Mouse (Mus musculus): ENCODE measurements around the gene Actg1. TPM values are rescaled to one million over a fixed set of nuclear protein-coding genes. Genes with fewer than 3 reads are reported as not detected.

Actg1 gene
- polyA plus RNA-seq (2015; fragmentation: Nextera tagmentation; extraction: Ambion mirVana) = 3,229 and 3,555 TPM in 2 replicates

DNA sequence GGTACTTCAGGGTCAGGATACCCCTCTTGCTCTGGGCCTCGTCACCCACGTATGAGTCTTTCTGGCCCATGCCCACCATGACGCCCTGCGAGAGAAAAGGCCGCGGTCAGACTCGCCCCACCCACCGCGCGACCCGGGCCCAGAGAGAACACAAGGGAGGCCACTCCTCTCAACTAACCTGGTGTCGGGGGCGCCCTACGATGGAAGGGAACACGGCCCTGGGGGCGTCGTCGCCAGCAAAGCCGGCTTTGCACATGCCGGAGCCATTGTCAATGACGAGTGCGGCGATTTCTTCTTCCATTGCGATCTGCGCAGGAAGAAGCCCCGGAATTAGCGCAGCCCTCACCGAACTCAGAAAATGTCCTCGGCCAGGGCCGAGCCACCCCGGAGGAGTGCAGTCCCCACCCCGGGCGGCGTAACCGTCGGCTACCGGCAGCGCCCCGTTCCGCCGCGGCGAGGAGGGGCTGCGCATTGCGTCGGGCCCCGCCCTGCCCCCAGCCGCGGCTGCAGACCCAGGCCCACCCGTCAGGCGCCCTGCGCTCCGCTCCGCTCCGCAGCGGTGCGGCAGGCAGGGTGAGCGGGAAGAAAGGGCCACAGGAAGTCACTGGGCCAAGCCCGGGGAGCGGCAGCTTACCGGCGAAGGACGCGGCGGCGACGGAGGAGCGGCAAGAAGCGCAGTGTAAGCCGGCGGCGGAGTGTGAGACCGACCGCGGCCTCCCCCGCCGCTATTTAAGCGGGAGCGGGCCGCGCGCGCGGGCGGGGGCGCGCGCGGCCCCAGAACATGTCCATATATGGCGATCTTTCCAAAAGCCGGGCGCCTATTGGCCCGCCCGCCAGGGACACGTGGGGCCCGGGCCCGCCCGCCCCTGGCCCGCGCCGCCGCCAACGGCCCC lies at the start of gene Actg1:
Gene Actg1 (minus strand): TSS at position 752 of the 893 bp plus-strand sequence.
- Histone ChIP-seq H3K27ac (peak within 1 kb of the TSS; percentile 100), H3K36me3 (ENCODE audit: poor library complexity, severe bottlenecking) (peaks cover 27% of the 10 kb centered on the region), H3K4me2 (peak within 1 kb of the TSS; percentile 97), H3K9me3 (replicated peaks) (no peaks in the 10 kb centered on the region), H3K9ac (peak within 1 kb of the TSS; percentile 100), H3K27me3 (no peaks in the 10 kb centered on the region), H3K4me1 (peaks cover 53% of the 10 kb centered on the region), H3K4me3 (peak within 1 kb of the TSS; percentile 100)
- WGBS = 2% methylated on average over 90 of the region's 103 CpGs
- ATAC-seq = peak; percentile 83

DNA sequence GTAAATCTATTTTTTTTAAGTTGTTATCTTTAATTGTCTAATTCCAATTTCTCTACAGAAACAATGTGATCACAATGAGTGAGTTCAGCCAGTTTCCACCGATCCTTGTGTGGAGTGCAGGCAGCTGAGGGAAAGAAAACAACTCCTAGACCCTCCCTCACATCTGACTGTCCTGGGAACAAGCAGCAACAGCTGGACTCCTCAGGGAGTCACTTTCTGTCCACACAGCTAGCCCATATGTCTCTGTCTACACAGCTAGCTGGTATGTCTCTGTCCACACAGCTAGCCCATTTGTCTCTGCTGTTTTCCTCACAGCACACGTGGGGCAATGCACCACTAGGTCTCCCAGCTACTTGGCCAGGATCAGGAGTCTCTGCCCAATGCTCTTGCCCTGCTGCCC lies 49.3 kb upstream of the Actg1 start:
- Histone ChIP-seq H3K36me3 (ENCODE audit: poor library complexity, severe bottlenecking) (peaks cover 91% of the 10 kb centered on the region), H3K9me3 (replicated peaks) (no peaks in the 10 kb centered on the region), H3K27ac (no peak overlapping the region), H3K4me1 (no peaks in the 10 kb centered on the region), H3K4me2 (no peak overlapping the region), H3K4me3 (no peak overlapping the region), H3K27me3 (no peaks in the 10 kb centered on the region), H3K9ac (no peak overlapping the region)
- WGBS = 86% methylated on average over 2 of the region's 2 CpGs
- ATAC-seq = no peak

DNA sequence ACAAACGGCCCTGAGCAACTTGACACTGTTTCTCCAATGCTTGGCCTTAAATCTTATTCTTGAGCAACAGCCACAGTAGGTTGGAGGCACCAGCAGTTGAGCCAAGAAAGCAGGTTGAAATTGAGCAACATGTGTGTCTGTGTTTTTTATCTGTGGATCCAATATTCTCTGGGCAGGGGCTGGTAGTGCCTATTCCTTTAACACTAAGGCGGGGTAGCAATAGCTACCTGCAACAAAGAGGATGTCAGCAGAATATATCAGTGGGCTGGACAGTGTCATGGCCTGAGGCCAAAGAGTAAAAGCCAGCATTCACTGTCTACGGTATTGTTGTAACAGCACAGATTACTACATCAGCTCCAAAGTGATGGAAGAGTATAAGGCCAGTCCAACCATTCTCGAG lies 47.3 kb upstream of the Actg1 start:
- Histone ChIP-seq H3K9me3 (replicated peaks) (no peaks in the 10 kb centered on the region), H3K4me3 (no peak overlapping the region), H3K36me3 (ENCODE audit: poor library complexity, severe bottlenecking) (peaks cover 82% of the 10 kb centered on the region), H3K4me2 (no peak overlapping the region), H3K4me1 (no peaks in the 10 kb centered on the region), H3K9ac (no peak overlapping the region), H3K27me3 (no peaks in the 10 kb centered on the region), H3K27ac (no peak overlapping the region)
- ATAC-seq = no peak
- 87% methylated on average over 4 of the region's 4 CpGs for WGBS

DNA sequence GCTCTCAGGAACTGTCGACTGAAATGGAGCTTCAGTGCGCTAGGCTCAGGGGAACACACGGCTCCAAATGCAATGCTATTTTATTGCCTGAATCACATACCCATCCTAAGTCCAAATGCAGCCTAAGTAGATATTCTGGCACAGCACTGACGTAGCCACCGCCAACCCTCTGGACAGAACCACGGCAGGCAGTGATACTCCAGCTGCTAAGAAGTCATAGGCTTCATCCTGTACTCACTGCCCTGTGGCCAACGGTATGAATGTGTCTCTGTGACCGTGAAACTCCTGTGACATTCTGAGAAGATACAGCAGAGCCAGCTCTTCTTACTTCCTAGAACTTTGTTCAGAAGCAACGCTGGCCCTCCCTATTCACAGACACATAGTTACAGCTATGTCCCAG lies 40.2 kb upstream of the Actg1 start:
- H3K27me3 ChIP-seq = no peaks in the 10 kb centered on the region
- ATAC-seq = no peak
- no peak overlapping the region for H3K9ac ChIP-seq
- no peak overlapping the region for H3K27ac ChIP-seq
- H3K4me3 ChIP-seq = no peak overlapping the region
- no peaks in the 10 kb centered on the region for H3K4me1 ChIP-seq
- H3K4me2 ChIP-seq = no peak overlapping the region
- H3K36me3 ChIP-seq (ENCODE audit: poor library complexity, severe bottlenecking) = peaks cover 72% of the 10 kb centered on the region
- H3K9me3 ChIP-seq (replicated peaks) = no peaks in the 10 kb centered on the region
- 95% methylated on average over 9 of the region's 9 CpGs for WGBS

DNA sequence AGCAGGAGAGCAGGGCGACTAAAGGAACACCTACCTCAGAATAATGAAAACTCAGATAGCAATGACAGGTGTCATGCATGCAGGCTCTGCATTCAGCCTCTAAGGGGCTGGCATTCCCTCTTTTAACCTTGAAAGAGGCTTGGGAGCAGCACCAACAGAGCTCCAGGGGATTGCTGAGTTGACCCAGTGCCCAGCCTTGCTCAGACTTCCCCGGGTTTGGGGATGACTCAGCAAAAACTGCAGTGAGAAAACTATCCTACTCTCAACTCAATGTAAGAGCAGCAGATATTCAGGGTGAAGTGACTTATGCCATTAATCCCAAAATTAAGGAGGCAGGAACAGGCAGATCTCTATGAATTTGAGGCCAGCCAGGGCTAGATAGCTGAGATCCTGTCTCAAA lies 38.8 kb upstream of the Actg1 start:
- Histone ChIP-seq H3K36me3 (ENCODE audit: poor library complexity, severe bottlenecking) (peaks cover 72% of the 10 kb centered on the region), H3K27me3 (no peaks in the 10 kb centered on the region), H3K27ac (no peak overlapping the region), H3K9me3 (replicated peaks) (no peaks in the 10 kb centered on the region), H3K4me2 (no peak overlapping the region), H3K4me1 (no peaks in the 10 kb centered on the region), H3K4me3 (no peak overlapping the region), H3K9ac (no peak overlapping the region)
- 72% methylated on average over 2 of the region's 2 CpGs for WGBS
- no peak for ATAC-seq

DNA sequence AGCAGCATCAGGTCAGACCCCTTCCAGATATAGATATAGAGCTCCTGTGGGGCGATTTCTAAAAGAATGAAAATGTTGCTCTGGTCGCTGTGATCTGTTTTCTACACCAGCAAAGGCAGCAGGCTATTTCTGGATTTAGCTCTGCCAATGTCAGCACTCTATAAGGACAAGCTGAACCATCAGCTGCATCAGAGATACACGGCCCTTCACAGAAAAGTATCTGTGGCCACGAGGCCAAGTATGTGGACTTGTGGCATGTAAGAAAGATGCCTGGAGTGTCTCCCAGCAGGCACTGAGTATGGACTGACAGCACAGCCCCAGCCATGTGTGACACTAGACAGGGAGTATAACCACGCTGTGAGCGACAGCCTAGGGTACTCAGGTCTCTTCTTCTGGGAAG lies 38.3 kb upstream of the Actg1 start:
- Histone ChIP-seq H3K4me1 (no peaks in the 10 kb centered on the region), H3K36me3 (ENCODE audit: poor library complexity, severe bottlenecking) (peaks cover 76% of the 10 kb centered on the region), H3K4me2 (no peak overlapping the region), H3K27ac (no peak overlapping the region), H3K9ac (no peak overlapping the region), H3K9me3 (replicated peaks) (no peaks in the 10 kb centered on the region), H3K4me3 (no peak overlapping the region), H3K27me3 (no peaks in the 10 kb centered on the region)
- no peak for ATAC-seq
- WGBS = 97% methylated on average over 6 of the region's 6 CpGs

DNA sequence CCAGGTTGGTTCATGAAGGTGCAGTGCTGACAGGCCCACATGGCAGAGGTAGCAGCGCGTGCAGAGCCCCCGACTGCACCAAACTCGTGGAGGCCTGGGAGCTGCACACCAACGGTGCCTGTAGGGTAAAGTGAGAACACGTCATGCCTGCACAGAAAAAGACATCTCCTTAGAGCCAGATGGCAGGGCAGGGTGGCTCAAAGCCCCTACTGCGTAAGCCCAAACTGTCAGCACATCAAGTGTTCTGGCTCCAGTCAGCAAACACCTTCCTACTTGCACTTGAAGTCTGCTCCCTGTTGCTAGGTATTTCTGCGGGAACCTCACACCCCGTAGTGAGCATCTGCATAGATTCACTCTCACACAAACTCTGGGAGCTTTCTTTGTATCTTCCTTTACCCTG lies 34.2 kb upstream of the Actg1 start:
- 97% methylated on average over 9 of the region's 9 CpGs for WGBS
- no peak for ATAC-seq
- peaks cover 75% of the 10 kb centered on the region for H3K36me3 ChIP-seq (ENCODE audit: poor library complexity, severe bottlenecking)

DNA sequence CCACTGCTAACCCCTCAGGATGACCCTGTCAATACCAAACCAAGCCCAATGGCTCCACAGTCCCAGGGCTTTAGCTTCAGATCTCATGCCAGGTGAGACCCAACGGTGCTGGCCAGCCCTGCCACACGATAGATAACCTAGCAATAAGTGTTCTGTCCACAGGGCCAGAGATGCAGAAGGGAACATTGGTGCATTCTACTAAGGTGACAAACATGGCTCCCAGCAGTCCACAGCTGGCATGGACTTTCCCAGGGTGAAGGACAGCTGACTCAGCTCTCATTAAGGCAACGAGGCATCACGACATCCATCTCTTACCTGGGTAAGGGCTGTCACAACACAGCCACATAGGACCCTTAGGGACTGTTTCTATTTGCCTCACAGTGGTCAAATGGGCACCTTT lies 32.8 kb upstream of the Actg1 start:
- Histone ChIP-seq H3K27ac (no peak overlapping the region), H3K4me3 (no peak overlapping the region), H3K9ac (no peak overlapping the region), H3K36me3 (ENCODE audit: poor library complexity, severe bottlenecking) (peaks cover 71% of the 10 kb centered on the region), H3K9me3 (replicated peaks) (no peaks in the 10 kb centered on the region), H3K4me1 (peaks cover 24% of the 10 kb centered on the region), H3K4me2 (no peak overlapping the region), H3K27me3 (no peaks in the 10 kb centered on the region)
- no peak for ATAC-seq
- 95% methylated on average over 4 of the region's 4 CpGs for WGBS

More for the DNA sequence above, 34.2 kb upstream of the Actg1 start:
- Histone ChIP-seq H3K9me3 (replicated peaks) (no peaks in the 10 kb centered on the region), H3K27ac (no peak overlapping the region), H3K9ac (no peak overlapping the region), H3K4me3 (no peak overlapping the region), H3K27me3 (no peaks in the 10 kb centered on the region), H3K4me2 (no peak overlapping the region), H3K4me1 (peaks cover 13% of the 10 kb centered on the region)

DNA sequence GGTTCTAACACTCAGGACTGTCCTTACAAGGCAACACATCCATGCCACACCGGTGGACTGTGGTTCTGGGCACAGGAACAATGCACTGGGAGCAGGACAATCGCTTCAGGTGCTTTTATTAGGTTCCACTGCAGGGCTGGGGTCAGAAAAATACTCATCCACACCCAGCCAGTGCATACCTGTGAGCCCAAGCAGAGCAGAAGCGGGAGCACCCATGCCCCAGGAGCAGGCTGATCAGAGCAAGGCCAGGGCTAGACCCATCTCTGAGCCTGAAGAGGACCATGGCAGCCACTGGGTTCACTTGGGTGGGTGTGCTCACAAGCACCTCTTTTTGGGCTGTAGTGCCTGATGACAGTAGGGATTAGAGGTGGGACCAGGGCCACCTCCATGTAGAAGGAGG lies 31.9 kb upstream of the Actg1 start:
- Histone ChIP-seq H3K4me2 (no peak overlapping the region), H3K36me3 (ENCODE audit: poor library complexity, severe bottlenecking) (peaks cover 71% of the 10 kb centered on the region), H3K4me3 (no peak overlapping the region), H3K27ac (no peak overlapping the region), H3K9me3 (replicated peaks) (no peaks in the 10 kb centered on the region), H3K27me3 (no peaks in the 10 kb centered on the region), H3K9ac (no peak overlapping the region), H3K4me1 (peaks cover 24% of the 10 kb centered on the region)
- ATAC-seq = no peak
- WGBS = 95% methylated on average over 3 of the region's 3 CpGs

DNA sequence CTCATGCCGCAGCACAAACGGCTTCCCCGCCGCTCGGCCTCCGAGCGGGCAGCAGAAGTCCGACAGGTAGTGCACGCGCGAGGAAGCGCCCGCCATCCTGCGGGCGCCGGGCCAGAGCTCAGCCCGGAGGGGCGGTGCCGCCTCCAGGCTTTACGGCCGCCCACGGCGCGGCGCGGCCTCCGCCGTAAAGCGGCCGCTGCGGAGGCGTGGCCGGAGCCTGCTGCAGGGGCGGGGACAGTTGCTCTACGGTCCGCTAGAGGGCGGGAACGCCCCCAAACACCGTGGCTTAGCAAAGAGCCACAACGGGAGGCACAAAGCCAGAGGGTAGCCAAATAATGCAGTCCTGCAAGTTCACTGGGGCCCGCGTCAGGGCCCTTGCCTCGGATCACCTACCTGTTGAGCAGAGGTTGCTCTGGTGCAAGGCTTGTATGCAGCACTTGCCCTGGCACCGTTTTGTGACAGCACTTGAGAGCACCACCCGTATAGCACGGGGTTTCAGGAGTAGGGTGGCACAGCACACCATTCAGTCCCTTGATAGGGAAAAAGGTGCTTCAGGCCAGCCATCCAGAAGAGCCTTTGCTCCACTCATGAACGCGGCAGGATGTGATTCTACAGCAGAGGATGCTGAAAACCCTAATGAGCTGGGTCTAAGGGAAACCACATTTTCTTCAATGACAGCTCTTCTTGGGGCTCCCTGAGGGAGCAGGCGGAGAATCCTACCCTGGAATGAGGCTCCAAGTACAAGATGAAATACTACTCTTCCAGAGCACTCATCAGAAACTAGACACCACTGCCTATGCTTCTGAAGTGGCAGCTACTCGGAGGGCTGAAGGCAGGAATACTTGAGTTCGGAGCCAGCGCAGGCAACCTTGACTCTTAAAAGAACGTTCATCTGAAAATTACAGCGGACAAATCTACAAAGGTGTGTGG lies 30.5 kb upstream of the Actg1 start, which contains the start of gene Faap100:
Gene Faap100 (minus strand): TSS at position 154 of the 930 bp plus-strand sequence.
- 10% methylated on average over 54 of the region's 54 CpGs for WGBS
- Histone ChIP-seq H3K9ac (peak within 1 kb of the TSS; percentile 92), H3K9me3 (replicated peaks) (no peaks in the 10 kb centered on the region), H3K4me1 (peaks cover 30% of the 10 kb centered on the region), H3K4me2 (peak within 1 kb of the TSS; percentile 88), H3K27ac (peak within 1 kb of the TSS; percentile 58), H3K27me3 (no peaks in the 10 kb centered on the region), H3K36me3 (ENCODE audit: poor library complexity, severe bottlenecking) (peaks cover 71% of the 10 kb centered on the region), H3K4me3 (peak within 1 kb of the TSS; percentile 85)
- peak; percentile 90 for ATAC-seq

DNA sequence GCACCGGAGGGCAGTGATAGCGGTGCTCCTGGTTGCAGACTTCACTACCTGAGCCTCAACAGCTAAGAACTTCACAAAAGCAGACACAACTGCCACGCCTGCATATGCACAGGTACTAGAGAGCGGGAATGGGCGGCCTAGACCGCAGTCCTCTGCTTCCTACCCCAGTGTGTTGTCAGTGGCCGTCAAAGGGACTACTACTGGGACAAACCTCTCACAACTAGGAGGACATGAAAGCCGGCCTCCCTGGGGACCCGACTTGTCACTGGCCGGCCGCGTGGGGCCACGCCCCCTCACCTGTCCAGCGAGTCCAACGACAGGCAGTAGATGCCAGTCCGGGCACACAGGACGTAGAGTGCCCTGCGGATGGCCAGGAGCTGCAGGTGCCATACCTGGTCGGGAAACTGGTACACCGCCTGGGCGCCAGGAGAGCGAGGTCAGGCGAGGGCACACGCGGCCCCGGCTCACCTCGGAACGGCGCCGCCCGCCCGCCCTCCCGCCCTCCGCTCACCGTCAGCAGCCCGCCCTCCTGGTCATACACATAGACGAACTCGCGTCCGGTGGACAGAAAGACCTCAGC lies 29.8 kb upstream of the Actg1 start:
- Histone ChIP-seq H3K9ac (peak overlapping the region; percentile 92), H3K4me2 (peak overlapping the region; percentile 88), H3K4me3 (peak overlapping the region; percentile 85), H3K9me3 (replicated peaks) (no peaks in the 10 kb centered on the region), H3K4me1 (peaks cover 33% of the 10 kb centered on the region), H3K36me3 (ENCODE audit: poor library complexity, severe bottlenecking) (peaks cover 71% of the 10 kb centered on the region), H3K27ac (peak overlapping the region; percentile 58), H3K27me3 (no peaks in the 10 kb centered on the region)
- peak; percentile 32 for ATAC-seq
- 3% methylated on average over 39 of the region's 40 CpGs for WGBS

Measured in forebrain, embryonic 13.5 days (tissue).